Mouse (Mus musculus) MEL (cell line): ENCODE results near the gene Ppp4c. TPM values are rescaled to one million over a fixed set of nuclear protein-coding genes. Genes with fewer than 3 reads are reported as not detected.

Source experiments
- DNase-seq: peaks from one replicate; pipeline ENCODE4 v3.0.0; 2011; ENCODE audit warnings: low read depth, low spot score
- H3K27ac ChIP-seq: 2 replicates; pipeline ENCODE4 v1.5.1; 2012; ENCODE audit warnings: low read depth, mild to moderate bottlenecking, control low read depth, low read length, moderate library complexity; ENCODE audit not compliant: control insufficient read depth
- H3K27me3 ChIP-seq, 2 experiments: fragments of 150-350 bp in 1 of 2; sonication (generic) in 1 of 2; 2 replicates each; pipeline ENCODE4 v1.6.1; 2012; ENCODE audit warnings: low read length in 2 of 2, mild to moderate bottlenecking in 2 of 2, improper control_type of control experiment in 1 of 2, moderate library complexity in 1 of 2; ENCODE audit not compliant: insufficient read depth in 2 of 2, control insufficient read depth in 1 of 2
- H3K36me3 ChIP-seq, 2 experiments: 2 replicates each; pipeline ENCODE4 v1.6.1; 2012 to 2014; ENCODE audit warnings: low read length in 2 of 2, improper control_type of control experiment in 1 of 2, inconsistent platforms in 1 of 2, mild to moderate bottlenecking in 1 of 2; ENCODE audit not compliant: insufficient read depth in 2 of 2, control insufficient read depth in 1 of 2
- H3K4me1 ChIP-seq, 2 experiments: fragments of 150-350 bp in 1 of 2; sonication (generic) in 1 of 2; 2 replicates each; pipeline ENCODE4 v1.6.1; 2012; ENCODE audit warnings: low read length in 2 of 2, improper control_type of control experiment in 1 of 2, mild to moderate bottlenecking in 1 of 2; ENCODE audit not compliant: insufficient read depth in 2 of 2, control insufficient read depth in 1 of 2
- H3K4me3 ChIP-seq, 2 experiments: fragments of 150-350 bp in 1 of 2; sonication (generic) in 1 of 2; 2 replicates each; pipeline ENCODE4 v1.5.1; 2012; ENCODE audit warnings: low read depth in 2 of 2, low read length in 2 of 2, mild to moderate bottlenecking in 2 of 2, moderate library complexity in 2 of 2, control low read depth in 1 of 2, improper control_type of control experiment in 1 of 2; ENCODE audit not compliant: control insufficient read depth in 1 of 2, insufficient read depth in 1 of 2
- H3K79me2 ChIP-seq: 2 replicates; pipeline ENCODE4 v1.6.1; 2012; ENCODE audit warnings: mild to moderate bottlenecking, low read length, moderate library complexity; ENCODE audit not compliant: control insufficient read depth, poor library complexity, insufficient read depth
- H3K9ac ChIP-seq: 2 replicates; pipeline ENCODE4 v1.6.1; 2012; ENCODE audit warnings: low read depth, mild to moderate bottlenecking, control low read depth, low read length, moderate library complexity; ENCODE audit not compliant: control insufficient read depth, poor library complexity, severe bottlenecking
- H3K9me3 ChIP-seq: fragments of 150-350 bp; sonication (generic); replicated peaks from 2 replicates; pipeline ENCODE4 v1.6.1; 2012; ENCODE audit warnings: mild to moderate bottlenecking, low read length, improper control_type of control experiment, moderate library complexity; ENCODE audit not compliant: insufficient read depth
- BHLHE40 ChIP-seq: IDR thresholded peaks from 2 replicates; pipeline ENCODE4 v1.6.1; 2012; ENCODE audit warnings: low read depth, mild to moderate bottlenecking, inconsistent platforms, low read length, improper control_type of control experiment, borderline replicate concordance
- CHD1 ChIP-seq: IDR thresholded peaks from 2 replicates; pipeline ENCODE4 v1.6.1; 2012; ENCODE audit warnings: low read depth, mild to moderate bottlenecking, inconsistent platforms, low read length, improper control_type of control experiment
- CHD2 ChIP-seq: IDR thresholded peaks from 2 replicates; pipeline ENCODE4 v1.6.1; 2011; ENCODE audit warnings: low read length, improper control_type of control experiment
- CTCF ChIP-seq, 3 experiments: IDR thresholded peaks in 2 of 3; conservative IDR thresholded peaks in 1 of 3; 2 replicates each; pipeline ENCODE4 v1.5.1; 2011 to 2012; ENCODE audit warnings: low read length in 3 of 3, low read depth in 2 of 3, mild to moderate bottlenecking in 2 of 3, improper control_type of control experiment in 1 of 3, inconsistent platforms in 1 of 3, mixed read lengths in 1 of 3, moderate library complexity in 1 of 3; ENCODE audit not compliant: control insufficient read depth in 1 of 3, insufficient read depth in 1 of 3, poor library complexity in 1 of 3, severe bottlenecking in 1 of 3
- ELF1 ChIP-seq: IDR thresholded peaks from 2 replicates; pipeline ENCODE4 v1.6.1; 2014; ENCODE audit warnings: low read depth, mild to moderate bottlenecking, inconsistent platforms, low read length, improper control_type of control experiment, moderate library complexity
- EP300 ChIP-seq, 2 experiments: IDR thresholded peaks; 2 replicates each; pipeline ENCODE4 v1.6.1; 2011; ENCODE audit warnings: improper control_type of control experiment in 2 of 2, low read length in 2 of 2, low read depth in 1 of 2, mild to moderate bottlenecking in 1 of 2
- ETS1 ChIP-seq: IDR thresholded peaks from 2 replicates; pipeline ENCODE4 v1.6.1; 2012; ENCODE audit warnings: low read depth, mild to moderate bottlenecking, inconsistent platforms, low read length, improper control_type of control experiment, moderate library complexity
- GABPA ChIP-seq: IDR thresholded peaks from 2 replicates; pipeline ENCODE4 v1.6.1; 2012; ENCODE audit warnings: low read depth, mild to moderate bottlenecking, inconsistent platforms, low read length, improper control_type of control experiment, moderate library complexity
- GATA1 ChIP-seq: IDR thresholded peaks from 2 replicates; pipeline ENCODE4 v1.6.1; 2011; ENCODE audit warnings: low read depth, low read length, improper control_type of control experiment
- JUND ChIP-seq: IDR thresholded peaks from 2 replicates; pipeline ENCODE4 v1.6.1; 2011; ENCODE audit warnings: low read depth, mild to moderate bottlenecking, improper control_type of control experiment, low read length
- MAFK ChIP-seq: IDR thresholded peaks from 2 replicates; pipeline ENCODE4 v1.6.1; 2011; ENCODE audit warnings: low read depth, mild to moderate bottlenecking, low read length, improper control_type of control experiment, borderline replicate concordance
- MAX ChIP-seq: IDR thresholded peaks from 2 replicates; pipeline ENCODE4 v1.6.1; 2011; ENCODE audit warnings: low read length, improper control_type of control experiment
- MAZ ChIP-seq: IDR thresholded peaks from 2 replicates; pipeline ENCODE4 v1.6.1; 2012; ENCODE audit warnings: low read depth, mild to moderate bottlenecking, inconsistent platforms, low read length, improper control_type of control experiment
- MXI1 ChIP-seq: IDR thresholded peaks from 2 replicates; pipeline ENCODE4 v1.6.1; 2011; ENCODE audit warnings: mild to moderate bottlenecking, low read depth, low read length, improper control_type of control experiment
- NELFE ChIP-seq: IDR thresholded peaks from 2 replicates; pipeline ENCODE4 v1.6.1; 2011; ENCODE audit warnings: low read depth, low read length, improper control_type of control experiment
- NRF1 ChIP-seq: IDR thresholded peaks from 2 replicates; pipeline ENCODE4 v1.6.1; 2014; ENCODE audit warnings: low read depth, mild to moderate bottlenecking, inconsistent platforms, low read length, improper control_type of control experiment, moderate library complexity; ENCODE audit not compliant: poor library complexity, insufficient read depth, severe bottlenecking
- POLR2A ChIP-seq, 2 experiments: IDR thresholded peaks; 2 replicates each; pipeline ENCODE4 v1.6.1; 2011 to 2012; ENCODE audit warnings: low read length in 2 of 2, mild to moderate bottlenecking in 2 of 2, control low read depth in 1 of 2, improper control_type of control experiment in 1 of 2, low read depth in 1 of 2, moderate library complexity in 1 of 2; ENCODE audit not compliant: control insufficient read depth in 1 of 2, insufficient read depth in 1 of 2, poor library complexity in 1 of 2
- POLR2AphosphoS2 ChIP-seq: IDR thresholded peaks from 2 replicates; pipeline ENCODE4 v1.6.1; 2011; ENCODE audit warnings: low read length, improper control_type of control experiment
- RCOR1 ChIP-seq: IDR thresholded peaks from 2 replicates; pipeline ENCODE4 v1.6.1; 2012; ENCODE audit warnings: low read depth, mild to moderate bottlenecking, inconsistent platforms, low read length, improper control_type of control experiment
- SIN3A ChIP-seq: IDR thresholded peaks from 2 replicates; pipeline ENCODE4 v1.6.1; 2012; ENCODE audit warnings: low read length, improper control_type of control experiment, inconsistent platforms
- SMC3 ChIP-seq: IDR thresholded peaks from 2 replicates; pipeline ENCODE4 v1.6.1; 2011; ENCODE audit warnings: low read depth, low read length, improper control_type of control experiment
- TBP ChIP-seq: IDR thresholded peaks from 2 replicates; pipeline ENCODE4 v1.8.0; 2011; ENCODE audit warnings: low read depth, low read length, improper control_type of control experiment
- TCF12 ChIP-seq: IDR thresholded peaks from 2 replicates; pipeline ENCODE4 v1.6.1; 2014; ENCODE audit warnings: low read depth, mild to moderate bottlenecking, inconsistent platforms, low read length, improper control_type of control experiment, moderate library complexity
- USF1 ChIP-seq: IDR thresholded peaks from 2 replicates; pipeline ENCODE4 v1.6.1; 2014; ENCODE audit warnings: low read depth, mild to moderate bottlenecking, inconsistent platforms, low read length, improper control_type of control experiment, moderate library complexity
- USF2 ChIP-seq, 2 experiments: IDR thresholded peaks; 2 replicates each; pipeline ENCODE4 v1.6.1; 2011 to 2012; ENCODE audit warnings: improper control_type of control experiment in 2 of 2, low read length in 2 of 2, borderline replicate concordance in 1 of 2, inconsistent platforms in 1 of 2, low read depth in 1 of 2, mild to moderate bottlenecking in 1 of 2; ENCODE audit not compliant: insufficient read depth in 1 of 2
- ZC3H11A ChIP-seq: IDR thresholded peaks from 2 replicates; pipeline ENCODE4 v1.6.1; 2012; ENCODE audit warnings: low read depth, mild to moderate bottlenecking, inconsistent platforms, low read length, improper control_type of control experiment
- polyA plus RNA-seq, 2 experiments: library from polyadenylated mRNA; stranded (reverse) in 1 of 2; unstranded in 1 of 2; fragments of >175 nt in 1 of 2; fragments of >200 nt in 1 of 2; gene quantifications; 2 replicates each; pipeline versions ENCODE4 v1.2.1 to v1.2.4; 2012; ENCODE audit warnings: low replicate concordance in 2 of 2, low read depth in 1 of 2; ENCODE audit not compliant: insufficient read length in 2 of 2, insufficient read depth in 1 of 2, missing spikeins in 1 of 2
- total RNA-seq: library from RNA; depleted of rRNA; stranded (reverse); fragments of 300-350 nt; gene quantifications from 2 replicates; pipeline ENCODE4 v1.2.3, GENCODE M21; 2012

The Ppp4c gene
- total and polyA plus RNA-seq, 3 experiments, result 257 to 540 (median 265) TPM

GRCm38 (mm10) chr7:126797411-126798126 lies 5.3 kb upstream of the Ppp4c start, which contains the start of gene Fam57b:
Gene Fam57b (plus strand): TSS chr7:126797668.
- peak within 1 kb of the TSS; percentile 87 to 95 for H3K4me3 ChIP-seq
- peak; percentile 72 for DNase-seq

GRCm38 (mm10) chr7:126796350-126796932 lies 4.1 kb upstream of the Ppp4c start:
- H3K36me3 ChIP-seq, result peaks cover 13 to 32% of the 10 kb centered on the region in 2 experiments
- H3K4me1 ChIP-seq, result peaks cover 2 to 28% of the 10 kb centered on the region in 2 experiments
- peak; percentile 54 for DNase-seq
- TF ChIP-seq POLR2AphosphoS2 (peak; percentile 45; the same call in 1 of the 2 replicates), JUND (no peak), CTCF (IDR thresholded peaks at IDR 0.05 in 2 of 3, conservative IDR thresholded peaks at IDR 0.05 in 1 of 3; ENCODE audit: control insufficient read depth in 1 of 3, insufficient read depth in 1 of 3, low read depth in 2 of 3, low read length in 3 of 3, poor library complexity in 1 of 3, severe bottlenecking in 1 of 3) (peak in 2 of 3 experiments; percentile 19 to 23; a peak in 1 of 6 replicates), TBP (no peak)
- peak overlapping the region; percentile 87 to 95 for H3K4me3 ChIP-seq
- no peaks in the 10 kb centered on the region for H3K27me3 ChIP-seq
- no peaks in the 10 kb centered on the region for H3K9me3 ChIP-seq
- H3K27ac ChIP-seq, result no peak overlapping the region
- peaks cover 43% of the 10 kb centered on the region for H3K79me2 ChIP-seq
- peak overlapping the region; percentile 96 for H3K9ac ChIP-seq

More at GRCm38 (mm10) chr7:126797411-126798126, 5.3 kb upstream of the Ppp4c start, which contains the start of gene Fam57b:
- H3K79me2 ChIP-seq, result peaks cover 35% of the 10 kb centered on the region
- TF ChIP-seq NELFE (0 out of 2 replicates have a peak, but pooled peaks have one; percentile 31), JUND (no peak), GABPA (no peak), CHD1 (no peak; the same call in 1 of the 2 replicates), USF2 (IDR thresholded peaks at IDR 0.05; ENCODE audit: borderline replicate concordance in 1 of 2, insufficient read depth in 1 of 2, low read depth in 1 of 2, low read length in 2 of 2) (no peak), POLR2A (IDR thresholded peaks at IDR 0.05; ENCODE audit: control insufficient read depth in 1 of 2, insufficient read depth in 1 of 2, low read depth in 1 of 2, low read length in 2 of 2, poor library complexity in 1 of 2) (peak in 1 of 2 experiments; percentile 48; a peak in 2 of 4 replicates), GATA1 (no peak), MXI1 (no peak), ELF1 (peak; percentile 58; the same call in 1 of the 2 replicates), NRF1 (no peak), RCOR1 (no peak), TCF12 (no peak), EP300 (IDR thresholded peaks at IDR 0.05; ENCODE audit: low read depth in 1 of 2, low read length in 2 of 2) (no peak; a peak in 1 of 4 replicates), ZC3H11A (no peak), CTCF (IDR thresholded peaks at IDR 0.05 in 2 of 3, conservative IDR thresholded peaks at IDR 0.05 in 1 of 3; ENCODE audit: control insufficient read depth in 1 of 3, insufficient read depth in 1 of 3, low read depth in 2 of 3, low read length in 3 of 3, poor library complexity in 1 of 3, severe bottlenecking in 1 of 3) (no peak), MAX (no peak), MAZ (0 out of 2 replicates have a peak, but pooled peaks have one; percentile 3), USF1 (peak; percentile 65; the same call in 1 of the 2 replicates), ETS1 (no peak), CHD2 (no peak), POLR2AphosphoS2 (no peak), MAFK (no peak), SIN3A (no peak), BHLHE40 (no peak), SMC3 (no peak)
- TF ChIP-seq, all 39 proteins: peak for 5
- Histone ChIP-seq H3K36me3 (peaks cover 13 to 42% of the 10 kb centered on the region in 2 experiments), H3K9me3 (no peaks in the 10 kb centered on the region), H3K27ac (peak within 1 kb of the TSS; percentile 94), H3K4me1 (peaks cover 14 to 39% of the 10 kb centered on the region in 2 experiments), H3K9ac (peak within 1 kb of the TSS; percentile 96), H3K27me3 (no peaks in the 10 kb centered on the region)
